7 mouse cellular contexts compared by ENCODE assay signal in the genomic region with DNA sequence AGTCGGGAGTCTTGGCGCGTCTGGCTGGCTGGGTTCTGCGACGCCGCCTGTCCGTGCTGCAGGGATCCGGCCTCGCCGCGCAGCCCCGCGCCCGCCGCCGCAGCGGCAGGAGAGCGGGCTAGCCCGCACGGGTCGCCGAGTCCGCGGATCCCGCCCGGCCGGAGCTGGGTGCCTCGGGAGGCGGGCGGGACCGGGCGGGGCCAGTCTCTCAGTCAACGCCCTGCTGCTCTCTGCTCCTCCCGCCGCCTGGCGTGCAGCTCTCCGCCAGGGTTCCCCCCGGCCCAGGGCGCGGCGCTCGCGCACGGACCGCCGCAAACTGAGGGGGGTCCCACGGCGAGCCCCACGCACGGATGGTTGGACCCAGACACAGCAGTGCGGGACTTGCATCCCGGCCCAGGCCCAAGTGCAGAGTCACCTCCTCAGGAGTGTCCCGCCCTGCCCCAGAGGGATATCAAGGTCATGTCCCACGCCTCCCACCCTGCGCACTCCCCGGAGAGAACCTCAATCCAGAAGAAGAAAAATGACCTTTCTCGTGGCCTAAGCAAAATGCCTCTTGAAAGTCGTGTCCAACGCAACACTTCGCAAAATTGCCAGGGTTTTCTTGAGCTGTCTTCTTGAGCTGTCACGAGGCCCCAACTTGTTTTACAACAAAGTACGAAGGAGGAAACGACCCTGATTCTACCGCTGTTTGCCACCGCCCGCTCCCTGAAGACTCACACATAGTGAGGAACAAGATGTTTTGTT. TPM values are rescaled to one million over a fixed set of nuclear protein-coding genes. Genes with fewer than 3 reads are reported as not detected.
DNase-seq lines count a peak whose midpoint lies in the region; ATAC-seq and TF ChIP-seq lines count a peak whose summit lies in the region.

No protein-coding gene starts in this region.

- H3K27ac ChIP-seq in ES-Bruce4 (ENCODE audit: insufficient read depth, low read length): no peak overlapping the region
- no peak overlapping the region for H3K27ac ChIP-seq in forebrain, embryonic 13.5 days
- no peak overlapping the region for H3K27ac ChIP-seq in heart, embryonic 16.5 days (ENCODE audit: low read length)
- H3K27ac ChIP-seq in small intestine, adult 2 months (ENCODE audit: insufficient read depth, low read depth, low read length): no peak overlapping the region

- H3K4me1 ChIP-seq in ES-Bruce4 (ENCODE audit: control insufficient read depth, insufficient read depth, low read length): no peaks in the 10 kb centered on the region
- peaks cover 19% of the 10 kb centered on the region for H3K4me1 ChIP-seq in forebrain, embryonic 13.5 days
- no peaks in the 10 kb centered on the region for H3K4me1 ChIP-seq in heart, embryonic 16.5 days (ENCODE audit: control insufficient read depth, insufficient read depth, low read length)
- H3K4me1 ChIP-seq in small intestine, adult 2 months (ENCODE audit: control insufficient read depth, insufficient read depth, insufficient read length, low read length): peaks cover 3% of the 10 kb centered on the region; the same call in 1 of the 2 replicates

- DNase-seq in ZHBTc4 (ENCODE audit: low read depth, low spot score): peak; percentile 78
- peak; percentile 74 to 83 for DNase-seq in kidney, postnatal 4 days
- DNase-seq in lung, postnatal 25 days (ENCODE audit: low spot score): peak; percentile 28

- H3K4me3 ChIP-seq in ES-Bruce4 (ENCODE audit: low read depth, low read length): peak overlapping the region; percentile 90
- H3K4me3 ChIP-seq in forebrain, embryonic 13.5 days: peak overlapping the region; percentile 58
- H3K4me3 ChIP-seq in heart, embryonic 16.5 days (ENCODE audit: low read length): peak overlapping the region; percentile 56
- peak overlapping the region; percentile 64 for H3K4me3 ChIP-seq in small intestine, adult 2 months (ENCODE audit: low read depth, low read length)

- H3K27me3 ChIP-seq in ES-Bruce4 (ENCODE audit: control insufficient read depth, insufficient read depth, low read length, poor library complexity, severe bottlenecking): peaks cover 5% of the 10 kb centered on the region; the same call in 1 of the 2 replicates
- peaks cover 47% of the 10 kb centered on the region for H3K27me3 ChIP-seq in forebrain, embryonic 13.5 days
- peaks cover 31% of the 10 kb centered on the region for H3K27me3 ChIP-seq in heart, embryonic 16.5 days (ENCODE audit: control insufficient read depth, insufficient read depth, low read length)
- peaks cover 17% of the 10 kb centered on the region for H3K27me3 ChIP-seq in small intestine, adult 2 months (ENCODE audit: control insufficient read depth, insufficient read depth, low read length)

- H3K36me3 ChIP-seq in ES-Bruce4 (ENCODE audit: control insufficient read depth, insufficient read depth, low read length, poor library complexity, severe bottlenecking): no peaks in the 10 kb centered on the region
- no peaks in the 10 kb centered on the region for H3K36me3 ChIP-seq in forebrain, embryonic 13.5 days (ENCODE audit: poor library complexity, severe bottlenecking)
- no peaks in the 10 kb centered on the region for H3K36me3 ChIP-seq in heart, embryonic 16.5 days (ENCODE audit: control insufficient read depth, insufficient read depth)
- H3K36me3 ChIP-seq in small intestine, adult 2 months (ENCODE audit: control insufficient read depth, insufficient read depth, low read length): no peaks in the 10 kb centered on the region

- peak overlapping the region; percentile 98 for H3K4me2 ChIP-seq in forebrain, embryonic 13.5 days
- peak overlapping the region; percentile 88 for H3K4me2 ChIP-seq in heart, embryonic 16.5 days (ENCODE audit: low read depth, low read length)

- TF ChIP-seq EP300 in ES-Bruce4 (IDR thresholded peaks at IDR 0.05; ENCODE audit: insufficient read depth, low read depth, low read length): 0 out of 2 replicates have a peak, but pooled peaks have one; percentile 6

- TF ChIP-seq POLR2A in ES-Bruce4 (IDR thresholded peaks at IDR 0.05; ENCODE audit: insufficient read depth, low read length): no peak
- no peak for TF ChIP-seq POLR2A in small intestine, adult 2 months (IDR thresholded peaks at IDR 0.05; ENCODE audit: low read depth, low read length)

- peak; percentile 80 for ATAC-seq in forebrain, embryonic 13.5 days
- ATAC-seq in heart, embryonic 16.5 days (replicated peaks; ENCODE audit: extremely low read depth, insufficient read depth, low FRiP score): peak; percentile 58; the same call in 1 of the 2 replicates

- H3K9ac ChIP-seq in ES-Bruce4 (ENCODE audit: low read depth, poor library complexity, severe bottlenecking): peak overlapping the region; percentile 63
- peak overlapping the region; percentile 61 for H3K9ac ChIP-seq in forebrain, embryonic 13.5 days
- peak overlapping the region; percentile 60 for H3K9ac ChIP-seq in heart, embryonic 16.5 days (ENCODE audit: low read length)

- 1% methylated on average over 56 of the region's 66 CpGs for WGBS in forebrain, embryonic 13.5 days
- WGBS in heart, embryonic 16.5 days: under 1% methylated on average over 57 of the region's 66 CpGs
- 2% methylated on average over 66 of the region's 66 CpGs for WGBS in small intestine, adult 2 months

- no peak for TF ChIP-seq CTCF in ES-Bruce4 (IDR thresholded peaks at IDR 0.05; ENCODE audit: low read depth, low read length)
- no peak for TF ChIP-seq CTCF in small intestine, adult 2 months (IDR thresholded peaks at IDR 0.05; ENCODE audit: extremely low read depth, insufficient read length, insufficient replicate concordance, low read depth, low read length)

- H3K9me3 ChIP-seq in ES-Bruce4 (replicated peaks; ENCODE audit: control insufficient read depth, insufficient read depth, low read length, poor library complexity, severe bottlenecking): no peaks in the 10 kb centered on the region
- H3K9me3 ChIP-seq in forebrain, embryonic 13.5 days (replicated peaks): no peaks in the 10 kb centered on the region
- H3K9me3 ChIP-seq in heart, embryonic 16.5 days (replicated peaks; ENCODE audit: control insufficient read depth, low read length): no peaks in the 10 kb centered on the region

RNA-seq across cellular contexts. Expression of a gene that starts 0.5 kb away (rescaled TPM):
- polyA plus RNA-seq in ES-Bruce4 (2011; ENCODE audit: insufficient read depth, insufficient read length, low read depth, missing spikeins): 1.4 and 1.6 TPM in 2 replicates
- 0.31 and 0.40 TPM in 2 replicates for polyA plus RNA-seq in forebrain, embryonic 13.5 days (2015; fragmentation: Nextera tagmentation; extraction: Ambion mirVana)
- polyA plus RNA-seq in heart, embryonic 16.5 days (2015; fragmentation: Nextera tagmentation; extraction: Ambion mirVana): 0.18 and 0.89 TPM in 2 replicates
- polyA plus RNA-seq in small intestine, adult 2 months (2012; rRNA removed): 0.86 and 0.98 TPM in 2 replicates

RNA-seq across cellular contexts. Expression of a gene that starts 58.4 kb away (rescaled TPM):
- polyA plus RNA-seq in ES-Bruce4 (2011; ENCODE audit: insufficient read depth, insufficient read length, low read depth, missing spikeins): not detected in 2 replicates
- not detected in 2 replicates for polyA plus RNA-seq in forebrain, embryonic 13.5 days (2015; fragmentation: Nextera tagmentation; extraction: Ambion mirVana)
- polyA plus RNA-seq in heart, embryonic 16.5 days (2015; fragmentation: Nextera tagmentation; extraction: Ambion mirVana): 0.41 TPM in 1 of 2 replicates, not detected in the other
- not detected in 2 replicates for polyA plus RNA-seq in small intestine, adult 2 months (2012; rRNA removed)

Comparison
In these comparisons a context has a peak if more than half of its experiments do, and no peak if none do; other contexts are left out.
1. DNase-seq: peak in every context shown above with its lines; median percentile 78 in kidney, postnatal 4 days; 78 in ZHBTc4; 28 in lung, postnatal 25 days.